Mouse (Mus musculus) forebrain, embryonic 16.5 days (tissue): ENCODE measurements around the gene Rpp21. TPM values are rescaled to one million over a fixed set of nuclear protein-coding genes. Genes with fewer than 3 reads are reported as not detected.
A peak's percentile ranks its signal among the peaks of the same experiment; 100 is the strongest.

Experiments
- ATAC-seq: fragments of 200-750 bp; cut with Nextera tagmentation; 2 replicates; pipeline ENCODE4 v1.8.0; 2017; ENCODE audit warnings: mild to moderate bottlenecking, moderate library complexity
- H3K27ac ChIP-seq: fragments of 300-500 bp; sonication (generic); 2 replicates; pipeline ENCODE4 v1.5.1; 2014; ENCODE audit warnings: low read length, control low read depth
- H3K27me3 ChIP-seq: fragments of 300-500 bp; sonication (generic); replicated peaks from 2 replicates; pipeline ENCODE4 v1.6.1; 2014; ENCODE audit warnings: low read length; ENCODE audit not compliant: control insufficient read depth, insufficient read depth
- H3K36me3 ChIP-seq: fragments of 300-500 bp; sonication (generic); 2 replicates; pipeline ENCODE4 v1.6.1; 2014; ENCODE audit not compliant: control insufficient read depth, insufficient read depth
- H3K4me1 ChIP-seq: fragments of 300-500 bp; sonication (generic); replicated peaks from 2 replicates; pipeline ENCODE4 v1.6.1; 2014; ENCODE audit warnings: low read length; ENCODE audit not compliant: control insufficient read depth, insufficient read depth
- H3K4me2 ChIP-seq: fragments of 300-500 bp; sonication (generic); 2 replicates; pipeline ENCODE4 v1.6.1; 2014; ENCODE audit warnings: mild to moderate bottlenecking, low read length, control low read depth
- H3K4me3 ChIP-seq: fragments of 300-500 bp; sonication (generic); replicated peaks from 2 replicates; pipeline ENCODE4 v1.5.1; 2014; ENCODE audit warnings: mild to moderate bottlenecking, low read length, control low read depth
- H3K9ac ChIP-seq: fragments of 300-500 bp; sonication (generic); replicated peaks from 2 replicates; pipeline ENCODE4 v1.6.1; 2014; ENCODE audit warnings: low read depth, low read length, control low read depth
- H3K9me3 ChIP-seq: fragments of 300-500 bp; sonication (generic); 2 replicates; pipeline ENCODE4 v1.6.1; 2016; ENCODE audit warnings: low read length; ENCODE audit not compliant: control insufficient read depth
- WGBS: fragments of 180-500 bp; shearing (Covaris S2); extraction: QIAGEN DNeasy Blood & Tissue Kit; methylation state at CpG from one replicate; pipeline ENCODE4 v1.1.7; 2014; 5-methylcytosine and 5-hydroxymethylcytosine counted together
- polyA plus RNA-seq: library from polyadenylated mRNA; unstranded; fragments of >200 nt; fragmentation: Nextera tagmentation; extraction: Ambion mirVana; gene quantifications from 2 replicates; pipeline ENCODE4 v1.2.1, GENCODE M21; 2015

The Rpp21 gene
- polyA plus RNA-seq, 1 experiment from 2014 or later, result 99.7 TPM

GRCm38 (mm10) chr17:36224451-36224850 is 33.4 kb downstream of the Rpp21 start:
- 54% methylated on average over 3 of the region's 3 CpGs for WGBS

GRCm38 (mm10) chr17:36218594-36219155 is 39.2 kb downstream of the Rpp21 start:
- no peaks in the 10 kb centered on the region for H3K36me3 ChIP-seq
- no peak overlapping the region for H3K27ac ChIP-seq
- no peak overlapping the region for H3K4me2 ChIP-seq
- ATAC-seq, result no peak
- no peaks in the 10 kb centered on the region for H3K4me1 ChIP-seq
- no peak overlapping the region for H3K9ac ChIP-seq
- no peak overlapping the region for H3K4me3 ChIP-seq
- WGBS, result 47% methylated on average over 5 of the region's 5 CpGs
- no peaks in the 10 kb centered on the region for H3K9me3 ChIP-seq
- peaks cover 34% of the 10 kb centered on the region for H3K27me3 ChIP-seq

More at GRCm38 (mm10) chr17:36224451-36224850, 33.4 kb downstream of the Rpp21 start:
- Histone ChIP-seq H3K9me3 (no peaks in the 10 kb centered on the region), H3K36me3 (no peaks in the 10 kb centered on the region), H3K27me3 (peaks cover 37% of the 10 kb centered on the region), H3K4me1 (no peaks in the 10 kb centered on the region), H3K4me3 (no peak overlapping the region), H3K27ac (no peak overlapping the region), H3K4me2 (no peak overlapping the region), H3K9ac (no peak overlapping the region)
- ATAC-seq, result no peak

GRCm38 (mm10) chr17:36215586-36215985 is 42.3 kb downstream of the Rpp21 start:
- no peaks in the 10 kb centered on the region for H3K4me1 ChIP-seq
- peaks cover 36% of the 10 kb centered on the region for H3K27me3 ChIP-seq
- H3K4me3 ChIP-seq, result no peak overlapping the region
- H3K9me3 ChIP-seq, result no peaks in the 10 kb centered on the region
- H3K27ac ChIP-seq, result no peak overlapping the region
- ATAC-seq, result no peak
- H3K4me2 ChIP-seq, result no peak overlapping the region
- H3K36me3 ChIP-seq, result no peaks in the 10 kb centered on the region
- 3% methylated on average over 20 of the region's 20 CpGs for WGBS
- no peak overlapping the region for H3K9ac ChIP-seq

GRCm38 (mm10) chr17:36206846-36207245 is 51.0 kb downstream of the Rpp21 start:
- Histone ChIP-seq H3K4me2 (no peak overlapping the region), H3K4me3 (no peak overlapping the region), H3K27me3 (peaks cover 31% of the 10 kb centered on the region), H3K27ac (no peak overlapping the region), H3K4me1 (peaks cover 3% of the 10 kb centered on the region), H3K9me3 (no peaks in the 10 kb centered on the region), H3K36me3 (no peaks in the 10 kb centered on the region), H3K9ac (no peak overlapping the region)
- no peak for ATAC-seq

GRCm38 (mm10) chr17:36205862-36206261 is 52.0 kb downstream of the Rpp21 start:
- Histone ChIP-seq H3K36me3 (no peaks in the 10 kb centered on the region), H3K27ac (no peak overlapping the region), H3K9me3 (no peaks in the 10 kb centered on the region), H3K4me1 (peaks cover 3% of the 10 kb centered on the region), H3K4me2 (peak overlapping the region; percentile 55), H3K4me3 (peak overlapping the region; percentile 30), H3K9ac (peak overlapping the region; percentile 22; the same call in 1 of the 2 replicates), H3K27me3 (peaks cover 29% of the 10 kb centered on the region)
- 0% methylated on average over 35 of the region's 41 CpGs for WGBS
- ATAC-seq, result 0 out of 2 replicates have a peak, but pooled peaks have one; percentile 23

Other genes starting within 250 kb of the Rpp21 start
- 4.9 and 6.4 TPM in 2 replicates for gene H2-T24, start 237.5 kb downstream of the Rpp21 start, polyA plus RNA-seq
- gene H2-T23, start 225.2 kb downstream of the Rpp21 start, polyA plus RNA-seq, result 6.2 and 7.3 TPM in 2 replicates
- 4.9 and 5.3 TPM in 2 replicates for gene H2-T22, start 215.3 kb downstream of the Rpp21 start, polyA plus RNA-seq
- gene Gm6034, start 215.1 kb downstream of the Rpp21 start, polyA plus RNA-seq, result not detected in 2 replicates
- 0.16 TPM in 1 of 2 replicates, not detected in the other for gene Gm11127, start 199.7 kb downstream of the Rpp21 start, polyA plus RNA-seq
- not detected in 2 replicates for gene Gm19684, start 136.4 kb downstream of the Rpp21 start, polyA plus RNA-seq
- not detected in 2 replicates for gene Gm7030, start 128.6 kb downstream of the Rpp21 start, polyA plus RNA-seq
- not detected in 2 replicates for gene Gm8909, start 89.5 kb downstream of the Rpp21 start, polyA plus RNA-seq
- gene H2-T3, start 67.8 kb downstream of the Rpp21 start, polyA plus RNA-seq, result not detected in 2 replicates
- gene Trim39, start 14.2 kb upstream of the Rpp21 start, polyA plus RNA-seq, result 27.9 and 31.8 TPM in 2 replicates
- gene H2-M10.2, start 28.4 kb upstream of the Rpp21 start, polyA plus RNA-seq, result 0.32 TPM in 1 of 2 replicates, not detected in the other
- gene H2-M10.1, start 68.1 kb upstream of the Rpp21 start, polyA plus RNA-seq, result not detected in 2 replicates
- gene H2-M10.3, start 110.3 kb upstream of the Rpp21 start, polyA plus RNA-seq, result not detected in 2 replicates
- not detected in 2 replicates for gene H2-M10.4, start 204.3 kb upstream of the Rpp21 start, polyA plus RNA-seq